In the genomic region with DNA sequence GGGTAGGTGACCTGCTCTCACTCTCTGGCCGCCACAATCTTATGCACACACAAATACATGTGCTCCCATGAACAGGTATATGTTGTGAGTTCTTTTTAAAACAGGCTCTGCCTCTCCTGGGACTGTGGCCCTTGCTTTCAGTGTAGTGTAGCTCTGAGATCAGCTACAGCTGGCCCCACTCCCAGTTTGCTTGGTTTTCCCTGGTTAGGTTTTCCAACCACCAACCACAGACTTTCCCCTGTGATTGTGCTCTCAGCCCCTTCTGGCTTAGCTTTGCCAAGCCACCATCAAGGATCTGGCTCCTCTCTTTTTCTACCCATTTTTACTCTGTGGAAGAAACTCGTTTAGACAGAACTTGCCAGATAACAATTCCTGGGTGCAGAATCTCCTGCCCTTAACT, we compare ENCODE assay signal across 26 mouse cellular contexts. TPM values are rescaled to one million over a fixed set of nuclear protein-coding genes. Genes with fewer than 3 reads are reported as not detected.
"Had no signal": no experiment of that assay in that cellular context is flagged by ENCODE, and none has a peak within 500 bp of the region (broad histone marks: within the 10 kb centered on the region; RNA-seq: fewer than 3 reads in every experiment).

No protein-coding gene starts in this region.

- H3K27me3 ChIP-seq: lung, embryonic 15.5 days; midbrain, embryonic 13.5 days; midbrain, embryonic 15.5 days; neural tube, embryonic 12.5 days had no signal

- H3K36me3 ChIP-seq: lung, embryonic 15.5 days; midbrain, embryonic 13.5 days; midbrain, embryonic 15.5 days; neural tube, embryonic 12.5 days had no signal

- H3K4me1 ChIP-seq: lung, embryonic 15.5 days; midbrain, embryonic 13.5 days; midbrain, embryonic 15.5 days; neural tube, embryonic 12.5 days had no signal

- ATAC-seq: lung, postnatal 0 days; midbrain, embryonic 13.5 days; midbrain, embryonic 15.5 days had no signal

- H3K4me2 ChIP-seq: lung, embryonic 15.5 days; midbrain, embryonic 11.5 days; midbrain, embryonic 13.5 days; midbrain, embryonic 15.5 days; neural tube, embryonic 12.5 days had no signal

- DNase-seq: lung, adult 2 months; lung, postnatal 14 days; lung, postnatal 36 days; retina, postnatal 1 day; right cerebral cortex, adult 18-20 months; right cerebral cortex, postnatal 25 days; right cerebral cortex, postnatal 4 days; spleen, adult 18-20 months; thymus, adult 18-20 months; thymus, postnatal 14 days; thymus, postnatal 36 days had no signal

- H3K9ac ChIP-seq: lung, embryonic 15.5 days; midbrain, embryonic 13.5 days; midbrain, embryonic 15.5 days; neural tube, embryonic 12.5 days had no signal

- H3K27ac ChIP-seq: lung, embryonic 15.5 days; macrophage; midbrain, embryonic 13.5 days; midbrain, embryonic 15.5 days; neural tube, embryonic 12.5 days had no signal

- H3K9me3 ChIP-seq: lung, embryonic 15.5 days; megakaryocyte, embryonic 14.5 days; midbrain, embryonic 13.5 days; midbrain, embryonic 15.5 days had no signal

- H3K4me3 ChIP-seq: lung, embryonic 15.5 days; megakaryocyte, embryonic 14.5 days; midbrain, embryonic 13.5 days; midbrain, embryonic 15.5 days; neural tube, embryonic 12.5 days had no signal

RNA-seq across cellular contexts. Expression of gene Oas1e, which starts 8.3 kb away (rescaled TPM):
- total RNA-seq: megakaryocyte progenitor cell, adult 5-6 weeks; monocyte, adult 5-6 weeks had no signal
- polyA plus RNA-seq: lung, adult 2 months; lung, embryonic 15.5 days; macrophage; neural tube, embryonic 12.5 days; stomach, embryonic 14.5 days; stomach, embryonic 16.5 days had no signal

RNA-seq across cellular contexts. Expression of gene Oas3, which starts 26.1 kb away (rescaled TPM):
- polyA plus RNA-seq: stomach, embryonic 14.5 days had no signal

RNA-seq across cellular contexts. Expression of gene Oas1f, which starts 43.6 kb away (rescaled TPM):
- total RNA-seq: megakaryocyte progenitor cell, adult 5-6 weeks; midbrain, postnatal 0 days; monocyte, adult 5-6 weeks; neutrophil, adult 5-6 weeks had no signal
- polyA plus RNA-seq: lung, adult 2 months; lung, embryonic 15.5 days; lung, postnatal 0 days; macrophage; midbrain, embryonic 13.5 days; midbrain, embryonic 15.5 days; midbrain, postnatal 0 days; neural tube, embryonic 12.5 days; neural tube, embryonic 14.5 days; stomach, embryonic 16.5 days had no signal

RNA-seq across cellular contexts. Expression of gene Oas2, which starts 53.9 kb away (rescaled TPM):
- polyA plus RNA-seq: neural tube, embryonic 14.5 days had no signal
